Mouse (Mus musculus) lung, postnatal 10 days (tissue): ENCODE measurements at regions not wholly inside any gene's neighbourhood (a gene's known extent, or its start where the extent isn't known, plus 50 kb on each side); places are given as distances from the start of the nearest gene placed in this dataset.

ENCODE experiments used
- DNase-seq: peaks from one replicate; pipeline ENCODE4 v3.0.0; 2021

DNA sequence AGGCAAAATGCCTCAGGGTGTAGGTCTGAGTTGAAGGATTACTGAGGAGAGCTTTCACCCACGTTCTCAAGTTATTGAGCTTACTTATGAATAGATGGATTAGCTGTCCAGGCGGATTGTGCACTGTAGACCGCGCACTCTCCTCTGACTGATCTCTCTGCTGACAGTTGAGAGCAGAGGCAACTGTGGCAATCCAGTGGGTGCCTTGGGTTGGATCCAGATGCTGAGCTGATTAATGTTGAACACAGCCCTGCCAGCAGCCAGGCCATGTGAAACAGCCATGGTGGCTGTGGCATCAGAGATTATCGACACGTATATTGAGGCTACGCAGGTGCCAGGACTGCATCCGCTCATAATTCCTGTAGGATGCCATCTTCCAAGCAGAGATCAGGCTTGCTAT lies 53.6 kb downstream of the Gm10320 start:
- no peak for DNase-seq

DNA sequence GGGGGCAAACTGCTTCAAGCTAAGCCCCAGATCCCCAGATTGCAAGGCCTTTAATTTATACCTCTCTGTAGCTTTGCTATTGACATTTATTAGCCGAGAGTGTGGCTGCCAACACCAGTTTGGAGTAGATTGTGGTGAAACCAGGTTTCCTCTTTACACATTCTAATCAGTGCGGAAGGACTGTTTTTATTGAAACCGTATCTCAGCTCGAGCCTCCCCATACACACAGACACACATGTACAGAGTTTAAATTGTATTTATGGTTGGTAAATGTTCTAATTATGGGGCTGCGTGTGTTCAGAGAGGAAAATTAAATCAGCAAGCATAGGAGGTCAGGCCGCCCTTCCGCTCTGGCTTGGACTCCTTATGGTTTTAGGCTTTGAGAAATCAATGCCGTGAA lies 54.8 kb downstream of the Gm10320 start:
- no peak for DNase-seq

GRCm38 (mm10) chr13:98435245-98435975 lies 56.4 kb downstream of the Gm10320 start:
- DNase-seq = no peak

DNA sequence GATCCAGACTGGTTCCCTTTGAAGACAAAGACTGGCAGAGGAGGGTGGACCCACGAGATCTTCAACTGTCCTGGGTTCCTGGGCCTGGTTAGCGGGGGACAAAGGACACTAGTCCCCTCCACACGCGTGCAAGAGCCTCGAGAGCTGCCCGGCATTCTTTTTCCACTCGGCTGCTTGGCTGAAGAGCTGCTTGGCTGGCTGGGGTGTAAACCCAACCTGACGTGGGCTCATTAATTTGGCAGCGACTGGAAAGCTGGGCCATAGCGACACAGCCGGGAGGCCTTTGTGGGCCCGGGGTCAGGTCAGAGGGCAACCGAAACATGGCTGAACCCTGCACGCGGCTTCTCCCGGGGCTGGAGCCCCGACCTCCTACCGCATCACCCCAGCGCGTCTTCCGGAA lies 62.0 kb downstream of the Gm10320 start:
- DNase-seq = no peak

DNA sequence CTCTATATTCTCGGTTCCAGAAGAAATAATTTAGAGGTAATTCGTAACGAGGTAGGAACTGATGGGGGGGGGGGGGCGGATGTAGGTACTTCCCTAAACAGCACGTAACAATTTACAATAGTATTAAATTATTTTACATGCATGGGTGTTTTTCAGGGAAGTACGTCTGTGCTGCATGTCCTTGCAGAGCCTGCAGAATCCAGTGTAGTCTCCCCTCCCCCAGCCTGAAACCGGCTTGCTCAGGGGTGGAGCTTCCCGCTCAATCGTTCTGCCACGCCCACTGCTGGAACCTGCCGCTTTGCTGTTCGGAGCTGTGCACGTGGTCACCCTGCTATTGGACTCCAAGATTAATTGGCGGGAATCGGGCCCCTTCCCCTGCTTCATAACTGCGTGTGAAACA lies 64.1 kb downstream of the Gm10320 start:
- DNase-seq = peak; percentile 13

GRCm38 (mm10) chr13:98425026-98425425 lies 66.8 kb downstream of the Gm10320 start:
- DNase-seq = no peak

DNA sequence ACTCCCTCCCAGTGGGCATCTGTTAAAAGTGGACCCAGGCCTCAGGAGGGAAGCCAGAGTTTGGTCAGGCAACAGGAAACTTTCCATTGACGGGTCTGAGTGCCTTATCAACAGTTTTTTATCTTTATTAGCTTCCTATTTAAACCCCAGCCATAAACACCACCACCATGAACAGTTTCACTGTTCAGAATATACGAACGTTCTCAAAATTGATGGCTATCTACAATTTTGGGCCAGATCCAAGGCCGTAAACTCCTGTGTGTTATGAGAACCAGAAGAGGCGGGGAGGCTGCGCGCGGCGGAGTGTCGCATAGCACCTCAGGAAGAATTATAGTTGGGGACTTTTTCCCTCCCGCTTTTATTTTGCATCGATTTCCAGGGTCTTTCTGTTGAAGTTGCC lies 67.8 kb downstream of the Gm10320 start:
- DNase-seq = no peak

- DNase-seq = no peak
Measured at GRCm38 (mm10) chr13:98420419-98421043, 66.5 kb downstream of the Foxd1 start.

- no peak for DNase-seq
Measured at GRCm38 (mm10) chr13:98417736-98418135, 63.7 kb downstream of the Foxd1 start.

GRCm38 (mm10) chr13:98416457-98416856 lies 62.4 kb downstream of the Foxd1 start:
- no peak for DNase-seq

GRCm38 (mm10) chr13:98414851-98415250 lies 60.8 kb downstream of the Foxd1 start:
- no peak for DNase-seq

DNA sequence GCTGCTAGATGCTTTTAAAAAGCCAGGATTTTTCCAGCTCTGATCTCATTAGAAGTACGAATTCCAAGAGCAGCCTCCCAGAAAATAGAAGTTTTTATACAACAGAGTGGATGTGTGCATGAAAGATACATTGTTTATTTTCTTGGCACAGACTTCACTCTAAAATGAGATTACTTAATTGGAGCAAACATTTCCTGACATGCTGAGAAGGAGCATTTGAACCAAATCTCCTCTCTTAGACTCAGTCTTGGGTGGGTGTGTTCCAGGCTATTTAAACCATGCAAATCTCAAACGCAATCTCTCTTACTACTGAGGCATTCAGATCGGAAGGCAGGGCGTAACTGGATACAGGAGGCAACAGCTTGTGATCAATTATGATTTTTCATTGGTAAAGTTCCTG lies 59.2 kb downstream of the Foxd1 start:
- DNase-seq = no peak
